Mouse (Mus musculus) heart, embryonic 13.5 days (tissue): Measurements from ENCODE around the gene Clpb. TPM values are rescaled to one million over a fixed set of nuclear protein-coding genes. Genes with fewer than 3 reads are reported as not detected.

Experiments used
- ATAC-seq: fragments of 200-750 bp; cut with Nextera tagmentation; 2 replicates; pipeline ENCODE4 v1.8.0; 2017; ENCODE audit warnings: moderate TSS enrichment; ENCODE audit not compliant: insufficient number of reproducible peaks, low FRiP score, low TSS enrichment; ENCODE audit errors: extremely low read depth
- H3K27ac ChIP-seq: fragments of 300-500 bp; sonication (generic); replicated peaks from 2 replicates; pipeline ENCODE4 v1.5.1; 2015; ENCODE audit warnings: moderate library complexity, mild to moderate bottlenecking, inconsistent platforms
- H3K27me3 ChIP-seq: fragments of 300-500 bp; sonication (generic); replicated peaks from 2 replicates; pipeline ENCODE4 v1.6.1; 2015; ENCODE audit warnings: mild to moderate bottlenecking, inconsistent platforms
- H3K36me3 ChIP-seq: fragments of 300-500 bp; sonication (generic); 2 replicates; pipeline ENCODE4 v1.6.1; 2015; ENCODE audit warnings: mild to moderate bottlenecking, inconsistent platforms
- H3K4me1 ChIP-seq: fragments of 300-500 bp; sonication (generic); 2 replicates; pipeline ENCODE4 v1.6.1; 2015; ENCODE audit warnings: inconsistent platforms
- H3K4me2 ChIP-seq: fragments of 300-500 bp; sonication (generic); 2 replicates; pipeline ENCODE4 v1.6.1; 2015; ENCODE audit warnings: inconsistent platforms, mild to moderate bottlenecking, moderate library complexity
- H3K4me3 ChIP-seq: fragments of 300-500 bp; sonication (generic); 2 replicates; pipeline ENCODE4 v1.5.1; 2015; ENCODE audit warnings: moderate library complexity, mild to moderate bottlenecking, inconsistent platforms
- H3K9ac ChIP-seq: fragments of 300-500 bp; sonication (generic); 2 replicates; pipeline ENCODE4 v1.6.1; 2015; ENCODE audit warnings: inconsistent platforms, mild to moderate bottlenecking, moderate library complexity
- H3K9me3 ChIP-seq: fragments of 300-500 bp; sonication (generic); 2 replicates; pipeline ENCODE4 v1.6.1; 2016; ENCODE audit warnings: inconsistent platforms
- WGBS: fragments of 180-500 bp; shearing (Covaris S2); methylation state at CpG from one replicate; pipeline ENCODE4 v1.1.7; 2015; ENCODE audit warnings: mixed read lengths; 5-methylcytosine and 5-hydroxymethylcytosine counted together
- polyA plus RNA-seq: library from polyadenylated mRNA; unstranded; fragments of >200 nt; fragmentation: Nextera tagmentation; extraction: Ambion mirVana; gene quantifications from 2 replicates; pipeline ENCODE4 v1.2.1, GENCODE M21; 2015

Clpb gene
- polyA plus RNA-seq, 1 experiment from 2014 or later: 47.0 TPM

DNA sequence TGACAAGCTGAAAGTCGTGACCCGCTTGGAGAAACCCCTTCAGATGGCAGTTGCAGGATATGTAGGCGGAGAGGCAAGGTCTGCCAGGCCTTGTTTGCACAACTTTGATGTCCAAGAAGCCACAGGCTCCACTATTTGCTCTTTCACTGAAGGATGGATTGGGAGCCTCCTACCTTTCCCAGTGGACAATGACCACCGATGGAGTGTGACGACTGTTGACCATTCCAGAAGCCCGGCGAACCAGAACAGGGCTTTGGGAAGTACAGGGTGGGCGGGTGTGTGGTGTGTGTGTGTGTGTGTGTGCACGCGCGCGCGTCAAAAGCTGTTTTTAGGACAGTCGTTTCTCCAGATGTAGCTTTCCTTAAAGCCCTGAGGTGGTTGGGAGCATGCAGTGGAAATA lies 29.0 kb downstream of the Clpb start:
- Histone ChIP-seq H3K27ac (no peak overlapping the region), H3K4me1 (peaks cover 15% of the 10 kb centered on the region), H3K9me3 (no peaks in the 10 kb centered on the region), H3K4me3 (no peak overlapping the region), H3K36me3 (peaks cover 14% of the 10 kb centered on the region), H3K4me2 (no peak overlapping the region), H3K27me3 (no peaks in the 10 kb centered on the region), H3K9ac (no peak overlapping the region)
- 92% methylated on average over 14 of the region's 14 CpGs for WGBS
- ATAC-seq: no peak

DNA sequence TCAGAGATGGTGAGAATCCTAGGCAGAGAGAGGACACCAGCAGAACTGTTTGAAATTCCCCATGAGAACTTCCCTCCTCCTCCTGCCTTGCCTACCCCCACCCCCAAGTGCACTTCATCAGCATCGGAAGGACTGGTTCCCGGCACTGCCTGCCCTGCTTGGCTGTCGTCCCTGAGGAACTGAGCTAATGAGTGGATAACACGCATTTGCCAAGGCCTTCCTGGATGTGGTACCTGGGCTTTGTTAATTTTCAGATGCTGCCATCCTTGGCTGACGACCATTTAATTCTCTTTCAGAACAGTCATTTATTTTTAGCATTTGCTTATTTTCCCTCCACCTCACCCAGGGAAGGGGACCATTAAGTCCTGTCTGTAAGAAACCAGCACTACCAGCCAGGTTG lies 32.0 kb downstream of the Clpb start:
- no peak overlapping the region for H3K9ac ChIP-seq
- H3K36me3 ChIP-seq: peaks cover 5% of the 10 kb centered on the region
- H3K4me2 ChIP-seq: no peak overlapping the region
- peaks cover 21% of the 10 kb centered on the region for H3K4me1 ChIP-seq
- H3K4me3 ChIP-seq: no peak overlapping the region
- H3K27me3 ChIP-seq: no peaks in the 10 kb centered on the region
- H3K27ac ChIP-seq: no peak overlapping the region
- ATAC-seq: no peak
- 38% methylated on average over 5 of the region's 5 CpGs for WGBS
- no peaks in the 10 kb centered on the region for H3K9me3 ChIP-seq

DNA sequence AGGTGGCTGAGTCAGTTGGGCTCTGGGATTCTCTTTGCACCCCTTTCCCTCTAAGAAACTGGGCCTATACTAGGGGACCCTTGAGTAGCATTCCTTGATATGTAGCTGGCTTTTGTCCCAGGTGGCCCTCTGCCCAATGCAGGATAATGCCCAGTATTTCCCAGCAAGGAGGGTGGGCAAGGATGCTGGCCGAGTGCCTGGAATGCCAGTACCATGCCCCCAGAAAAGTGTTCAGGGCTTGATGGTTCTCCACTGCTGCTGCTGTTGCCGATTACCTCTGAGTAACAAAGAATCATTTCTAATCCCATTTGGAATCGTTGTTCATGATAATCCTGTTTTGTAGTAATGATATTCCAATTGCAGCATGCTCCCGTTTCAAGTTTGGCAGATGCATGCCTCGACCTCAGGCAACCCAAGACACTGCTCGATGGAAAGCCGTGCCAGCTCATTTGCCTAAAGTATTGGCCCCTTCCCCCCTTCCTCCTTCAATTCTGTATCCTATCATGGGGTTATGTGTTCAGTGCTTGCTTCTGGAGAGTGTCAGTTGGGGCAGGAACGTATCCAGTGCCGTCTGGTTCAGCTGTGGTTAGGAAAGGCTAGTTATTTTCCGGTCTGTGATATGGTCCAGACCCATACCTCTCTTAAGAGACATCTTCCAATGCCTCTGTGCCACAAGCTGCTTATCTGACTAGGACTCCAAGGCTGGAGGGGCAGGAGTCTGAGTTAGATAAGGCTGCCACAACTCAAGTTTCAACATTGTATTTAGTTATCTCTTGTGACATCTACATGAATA lies 33.7 kb downstream of the Clpb start:
- Histone ChIP-seq H3K36me3 (peaks cover 4% of the 10 kb centered on the region), H3K9me3 (no peaks in the 10 kb centered on the region), H3K4me2 (no peak overlapping the region), H3K27me3 (no peaks in the 10 kb centered on the region), H3K9ac (no peak overlapping the region), H3K4me3 (no peak overlapping the region), H3K4me1 (peaks cover 24% of the 10 kb centered on the region), H3K27ac (no peak overlapping the region)
- no peak; the same call in 1 of the 2 replicates for ATAC-seq
- WGBS: 44% methylated on average over 10 of the region's 10 CpGs

DNA sequence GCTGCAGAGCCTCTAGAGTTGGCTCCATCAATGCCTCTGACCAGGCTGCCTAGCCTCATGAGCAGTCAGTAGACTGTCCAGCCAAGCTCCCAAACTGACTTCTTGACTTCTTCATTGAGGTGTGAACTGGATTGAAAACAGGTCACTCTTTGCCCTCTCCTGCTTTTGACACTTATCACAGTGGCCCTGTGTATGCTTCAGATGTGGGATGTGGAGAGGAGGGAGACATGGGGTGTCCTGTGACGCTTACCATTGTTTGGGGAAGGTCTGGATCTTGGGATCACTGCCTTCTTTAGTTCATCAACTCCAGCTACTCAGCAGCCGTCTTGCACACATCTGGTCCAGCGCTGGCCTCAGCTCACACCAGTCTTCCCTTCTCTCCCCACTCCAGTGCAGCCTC lies 36.9 kb downstream of the Clpb start:
- Histone ChIP-seq H3K9ac (no peak overlapping the region), H3K36me3 (no peaks in the 10 kb centered on the region), H3K9me3 (no peaks in the 10 kb centered on the region), H3K4me1 (peaks cover 23% of the 10 kb centered on the region), H3K27ac (no peak overlapping the region), H3K4me2 (no peak overlapping the region), H3K4me3 (no peak overlapping the region), H3K27me3 (no peaks in the 10 kb centered on the region)
- WGBS: 27% methylated on average over 3 of the region's 3 CpGs
- ATAC-seq: no peak

DNA sequence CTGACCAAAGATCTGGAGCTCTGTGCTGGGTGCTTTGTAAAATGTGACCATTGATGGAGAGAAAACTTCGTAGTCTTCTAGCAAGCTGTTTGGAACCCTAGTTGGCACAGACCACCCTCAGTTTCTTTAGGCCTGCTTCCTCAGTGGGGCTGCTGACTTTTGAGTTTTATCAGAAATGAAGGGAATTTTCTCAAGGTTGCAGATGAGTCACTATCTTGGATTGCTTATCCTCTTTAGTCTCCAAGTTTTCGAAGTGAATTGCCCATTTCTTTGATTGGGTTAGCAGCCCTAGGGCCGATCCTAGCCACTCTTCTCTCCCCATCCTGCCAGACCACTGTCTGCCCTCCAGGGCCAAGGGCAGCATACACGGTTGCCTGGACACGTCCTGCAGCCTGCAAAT lies 39.3 kb downstream of the Clpb start:
- 73% methylated on average over 5 of the region's 5 CpGs for WGBS
- peaks cover 9% of the 10 kb centered on the region for H3K4me1 ChIP-seq
- no peak overlapping the region for H3K4me3 ChIP-seq
- H3K9ac ChIP-seq: no peak overlapping the region
- no peaks in the 10 kb centered on the region for H3K9me3 ChIP-seq
- peaks cover 13% of the 10 kb centered on the region; the same call in 1 of the 2 replicates for H3K36me3 ChIP-seq
- ATAC-seq: no peak
- no peak overlapping the region for H3K27ac ChIP-seq
- H3K27me3 ChIP-seq: no peaks in the 10 kb centered on the region
- no peak overlapping the region for H3K4me2 ChIP-seq

DNA sequence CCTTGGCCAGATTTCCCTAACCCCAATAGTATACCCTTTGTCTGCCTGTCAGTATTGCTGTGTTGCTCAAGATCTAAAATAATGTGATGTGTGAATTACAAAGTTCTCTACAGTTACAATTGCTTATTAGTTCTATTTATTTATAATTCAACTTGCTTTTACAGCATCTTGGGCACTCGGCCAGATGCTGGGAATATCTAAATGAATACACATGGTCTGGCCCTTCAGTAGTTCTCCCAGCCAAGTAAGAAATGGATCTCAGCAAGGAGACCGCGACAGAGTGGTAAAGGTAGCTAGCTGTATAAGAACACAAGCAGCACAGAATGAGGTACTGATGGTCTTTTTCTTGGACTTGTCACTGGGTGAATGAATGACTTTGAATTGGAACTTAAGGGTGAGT lies 46.2 kb downstream of the Clpb start:
- H3K9me3 ChIP-seq: no peaks in the 10 kb centered on the region
- no peak overlapping the region for H3K27ac ChIP-seq
- no peak overlapping the region for H3K9ac ChIP-seq
- H3K4me1 ChIP-seq: 0 out of 2 replicates have a peak, but pooled peaks cover 7% of the 10 kb centered on the region
- no peaks in the 10 kb centered on the region for H3K27me3 ChIP-seq
- no peak overlapping the region for H3K4me2 ChIP-seq
- no peak for ATAC-seq
- H3K36me3 ChIP-seq: peaks cover 14% of the 10 kb centered on the region; the same call in 1 of the 2 replicates
- 83% methylated on average over 3 of the region's 3 CpGs for WGBS
- no peak overlapping the region for H3K4me3 ChIP-seq

DNA sequence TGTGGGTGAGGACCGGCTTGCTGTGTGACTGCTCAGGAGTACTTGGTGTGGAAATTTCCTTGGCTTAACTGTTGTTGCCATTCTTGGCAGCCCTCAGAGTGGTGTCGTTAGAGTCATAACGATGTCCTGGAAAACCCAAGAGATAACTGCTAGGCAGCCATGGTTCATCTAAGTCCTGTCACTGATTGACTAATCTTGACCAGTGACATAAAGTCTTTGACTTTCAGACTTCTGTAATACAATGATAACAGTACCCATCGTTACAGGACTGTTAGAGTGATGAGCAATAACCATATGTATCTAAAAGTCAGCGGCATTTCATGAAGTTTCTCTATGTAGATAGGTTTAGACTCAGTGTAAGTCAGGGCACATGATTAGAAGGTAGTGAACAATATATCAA lies 46.8 kb downstream of the Clpb start:
- no peak overlapping the region for H3K9ac ChIP-seq
- 0 out of 2 replicates have a peak, but pooled peaks cover 7% of the 10 kb centered on the region for H3K4me1 ChIP-seq
- ATAC-seq: no peak
- H3K4me3 ChIP-seq: no peak overlapping the region
- H3K36me3 ChIP-seq: peaks cover 14% of the 10 kb centered on the region; the same call in 1 of the 2 replicates
- H3K9me3 ChIP-seq: no peaks in the 10 kb centered on the region
- no peak overlapping the region for H3K4me2 ChIP-seq
- H3K27ac ChIP-seq: no peak overlapping the region
- H3K27me3 ChIP-seq: no peaks in the 10 kb centered on the region
- WGBS: 58% methylated on average over 5 of the region's 5 CpGs

DNA sequence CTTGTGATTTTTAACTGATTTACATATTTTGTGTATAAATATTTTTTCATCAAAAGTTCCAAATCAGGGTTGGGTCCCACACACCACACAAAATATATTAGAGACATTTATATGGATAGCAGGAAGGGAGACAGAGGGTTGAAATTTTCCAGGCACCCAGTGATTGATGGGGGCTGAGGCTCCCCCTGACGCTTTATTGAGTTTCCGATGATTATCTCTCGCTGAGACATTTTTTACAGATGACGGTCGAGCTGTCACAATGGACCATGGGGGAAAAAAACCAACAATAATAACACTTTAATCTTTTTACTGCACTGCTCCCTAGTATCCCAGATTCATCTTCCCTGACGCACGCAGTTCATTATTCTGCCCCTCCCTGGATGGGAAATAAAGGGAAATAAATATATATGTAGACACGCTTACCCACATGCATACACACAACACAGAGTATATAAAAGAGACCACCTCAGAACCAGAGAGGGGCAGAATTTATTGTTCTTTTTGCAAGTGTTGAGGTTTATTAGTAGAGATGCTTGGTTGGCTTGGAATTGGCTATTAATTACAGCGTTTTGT lies 50.5 kb downstream of the Clpb start:
- no peak overlapping the region for H3K4me2 ChIP-seq

DNA sequence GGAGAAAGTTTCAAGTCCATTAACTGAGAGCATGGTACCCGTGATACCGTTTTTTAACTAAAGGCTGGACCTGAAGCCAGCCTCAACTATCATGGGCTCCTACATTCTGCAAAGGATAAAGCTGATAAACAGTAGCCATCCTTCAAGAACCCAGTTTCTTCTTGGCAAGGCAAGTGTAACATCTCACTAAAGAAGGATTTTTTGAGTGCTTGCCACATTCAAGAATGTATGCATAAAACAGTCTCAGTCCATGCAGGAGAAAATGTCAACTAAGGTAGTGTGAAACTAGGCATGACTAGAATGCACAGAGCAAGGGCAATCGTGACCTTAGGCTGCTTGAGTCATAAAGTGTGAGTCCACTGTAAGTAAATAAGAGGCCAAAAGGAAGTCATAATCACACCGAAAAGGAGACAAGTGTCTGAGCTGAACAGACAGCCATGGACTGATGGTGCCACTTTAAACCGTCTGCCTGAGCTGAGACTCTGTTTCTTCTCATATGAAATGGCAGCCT lies 51.7 kb downstream of the Clpb start:
- Histone ChIP-seq H3K4me2 (no peak overlapping the region), H3K9ac (no peak overlapping the region), H3K27ac (no peak overlapping the region), H3K4me1 (0 out of 2 replicates have a peak, but pooled peaks cover 2% of the 10 kb centered on the region), H3K9me3 (no peaks in the 10 kb centered on the region), H3K36me3 (no peaks in the 10 kb centered on the region), H3K4me3 (no peak overlapping the region), H3K27me3 (no peaks in the 10 kb centered on the region)
- ATAC-seq: no peak
- 67% methylated on average over 5 of the region's 5 CpGs for WGBS

More for the DNA sequence above, 50.5 kb downstream of the Clpb start:
- H3K27ac ChIP-seq: no peak overlapping the region
- H3K9ac ChIP-seq: no peak overlapping the region
- H3K4me1 ChIP-seq: 0 out of 2 replicates have a peak, but pooled peaks cover 7% of the 10 kb centered on the region
- ATAC-seq: no peak
- no peaks in the 10 kb centered on the region for H3K27me3 ChIP-seq
- no peaks in the 10 kb centered on the region for H3K9me3 ChIP-seq
- no peak overlapping the region for H3K4me3 ChIP-seq
- 69% methylated on average over 9 of the region's 9 CpGs for WGBS
- no peaks in the 10 kb centered on the region for H3K36me3 ChIP-seq

DNA sequence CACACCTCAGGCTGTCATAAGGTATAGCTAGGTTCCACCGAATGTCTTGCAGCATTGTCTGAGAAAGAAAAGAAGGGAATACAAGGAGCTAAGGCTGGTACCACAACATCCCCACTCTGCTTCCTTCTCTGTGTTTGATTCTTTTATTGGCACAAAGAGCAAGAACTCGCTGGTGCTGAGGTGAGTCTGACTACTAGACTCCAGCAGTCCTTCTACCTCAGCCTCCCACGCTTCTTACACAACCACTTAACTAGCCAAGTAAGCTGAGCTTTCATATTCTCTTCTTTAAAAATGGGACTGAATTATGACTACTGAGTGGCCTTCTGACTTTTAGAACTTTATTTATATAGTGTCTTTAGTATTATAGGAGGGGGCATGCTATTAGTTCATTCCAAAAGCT lies 56.9 kb downstream of the Clpb start:
- WGBS: 75% methylated on average over 3 of the region's 3 CpGs
- Histone ChIP-seq H3K4me1 (peaks cover 13% of the 10 kb centered on the region), H3K4me2 (no peak overlapping the region), H3K27me3 (no peaks in the 10 kb centered on the region), H3K27ac (no peak overlapping the region), H3K36me3 (peaks cover 3% of the 10 kb centered on the region; the same call in 1 of the 2 replicates), H3K9me3 (no peaks in the 10 kb centered on the region), H3K4me3 (no peak overlapping the region), H3K9ac (no peak overlapping the region)
- no peak for ATAC-seq

DNA sequence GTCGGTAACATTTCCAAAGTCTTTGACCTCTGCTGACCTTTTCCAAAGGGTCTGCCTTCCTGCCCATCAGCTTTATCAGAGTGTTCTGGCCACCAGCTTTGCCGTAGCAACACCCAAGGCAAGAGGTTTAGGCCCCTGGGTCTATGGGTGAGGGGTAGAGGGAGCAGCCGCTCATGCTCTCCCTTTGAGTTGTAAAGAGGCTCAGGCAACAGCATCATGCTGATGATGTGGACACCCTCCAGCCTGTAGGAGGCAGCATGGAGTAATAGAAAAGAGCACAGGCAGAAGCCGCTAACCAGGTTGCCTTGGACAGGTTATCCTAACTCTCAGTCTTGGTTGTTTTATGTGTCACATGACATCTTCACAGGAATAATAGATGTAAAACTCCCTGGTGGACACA lies 61.6 kb downstream of the Clpb start:
- H3K27me3 ChIP-seq: no peaks in the 10 kb centered on the region
- no peaks in the 10 kb centered on the region for H3K9me3 ChIP-seq
- no peak overlapping the region for H3K27ac ChIP-seq
- H3K4me1 ChIP-seq: peaks cover 17% of the 10 kb centered on the region
- H3K4me2 ChIP-seq: no peak overlapping the region
- ATAC-seq: no peak
- 50% methylated on average over 4 of the region's 4 CpGs for WGBS
- H3K9ac ChIP-seq: no peak overlapping the region
- H3K36me3 ChIP-seq: peaks cover 6% of the 10 kb centered on the region; the same call in 1 of the 2 replicates
- H3K4me3 ChIP-seq: no peak overlapping the region
